Mouse (Mus musculus) ES-Bruce4 (cell line): ENCODE measurements around the gene Ppil2.

Source experiments
- CTCF ChIP-seq: IDR thresholded peaks from one replicate; pipeline ENCODE4 v1.8.1; 2011; ENCODE audit warnings: low read depth, low read length
- EP300 ChIP-seq: IDR thresholded peaks from 2 replicates; pipeline ENCODE4 v1.6.1; 2011; ENCODE audit warnings: low read depth, low read length; ENCODE audit not compliant: insufficient read depth
- POLR2A ChIP-seq: IDR thresholded peaks from one replicate; pipeline ENCODE4 v1.8.1; 2011; ENCODE audit warnings: low read length; ENCODE audit not compliant: insufficient read depth

DNA sequence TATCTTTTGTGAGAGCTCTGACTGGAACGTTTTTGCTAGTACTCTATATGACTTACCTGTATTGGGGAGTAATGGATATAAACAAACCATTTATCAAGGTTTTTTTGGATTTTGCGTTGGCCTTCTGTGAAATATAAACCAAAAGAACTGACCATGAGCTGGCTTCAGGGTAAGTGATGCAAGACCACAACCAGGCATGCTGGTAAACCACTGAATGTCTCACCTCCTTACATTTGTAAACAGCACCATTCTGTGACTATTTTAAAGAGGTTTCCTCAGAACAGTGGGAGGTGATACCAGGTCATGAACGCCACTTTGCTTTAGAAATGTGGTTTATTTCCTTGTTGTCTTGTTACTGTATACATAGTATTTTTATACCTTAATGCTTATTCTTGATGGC lies 24.8 kb downstream of the Ppil2 start:
- no peak for TF ChIP-seq POLR2A
- TF ChIP-seq CTCF: no peak
- TF ChIP-seq EP300: no peak
